Mouse (Mus musculus) frontal cortex, adult (tissue): ENCODE measurements at regions not wholly inside any gene's neighbourhood (a gene's known extent, or its start where the extent isn't known, plus 50 kb on each side); places are given as distances from the start of the nearest gene placed in this dataset.

ENCODE experiments used
- ATAC-seq: cut with Nextera tagmentation; 2 replicates; pipeline ENCODE4 v1.9.2; 2017; ENCODE audit warnings: mild to moderate bottlenecking, moderate library complexity, mixed read lengths; ENCODE audit not compliant: low TSS enrichment

DNA sequence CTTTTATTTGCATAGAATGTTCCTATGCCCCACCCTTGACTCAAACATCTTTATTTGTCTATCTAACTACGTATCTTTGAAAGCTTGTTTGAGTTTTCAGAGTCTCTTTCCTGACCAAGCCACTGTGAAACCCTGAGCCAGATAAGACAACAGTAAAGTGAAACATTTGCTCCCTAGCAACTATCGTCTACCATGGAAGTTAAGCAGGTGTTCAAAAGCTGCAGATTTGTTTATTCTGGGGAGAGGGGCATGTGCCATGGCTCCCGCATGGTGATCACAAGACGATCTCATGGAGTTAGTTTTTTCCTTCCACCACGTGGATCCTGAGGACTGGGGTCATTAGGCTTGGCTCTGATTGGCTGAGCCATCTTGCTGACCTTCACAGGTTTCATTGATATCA lies 55.5 kb downstream of the Gm9972 start:
- no peak for ATAC-seq

DNA sequence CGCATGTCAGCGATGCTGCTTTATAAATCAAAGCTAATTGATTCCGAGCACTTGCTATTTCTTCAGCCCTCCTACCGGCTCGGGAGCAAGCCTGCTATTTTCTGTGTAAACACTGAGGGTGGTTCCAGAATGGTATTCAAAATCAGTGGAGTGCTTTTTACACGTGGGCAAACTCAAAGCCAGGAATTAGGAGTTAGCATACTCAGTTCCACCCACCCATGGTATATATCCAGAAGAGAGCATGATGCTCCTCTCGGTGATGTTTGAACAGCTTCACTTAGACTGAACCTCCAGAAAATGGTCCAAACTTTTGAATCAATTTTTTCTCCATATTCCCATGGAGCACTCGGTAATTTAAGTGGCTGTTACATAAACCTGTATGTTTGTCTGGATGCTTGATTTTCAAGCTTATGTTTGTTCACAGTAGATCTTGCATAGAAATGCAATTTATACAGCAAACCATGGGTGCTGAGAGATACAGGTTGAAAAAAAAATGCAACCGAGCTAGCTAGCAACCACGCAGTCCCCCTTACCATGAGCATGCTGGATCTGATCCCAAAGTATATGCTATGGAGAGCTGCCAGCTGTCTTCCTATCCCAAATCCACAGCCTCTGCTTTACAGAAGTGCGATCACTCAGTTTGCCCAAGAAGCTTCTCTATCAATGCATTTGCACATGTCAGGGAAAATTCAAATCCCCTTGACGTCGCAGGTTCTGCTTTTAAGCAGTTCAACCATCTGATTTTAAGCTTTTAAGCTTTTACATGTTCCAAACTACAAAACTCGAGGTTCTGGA lies 56.8 kb downstream of the Gm9972 start:
- peak; percentile 78 for ATAC-seq

DNA sequence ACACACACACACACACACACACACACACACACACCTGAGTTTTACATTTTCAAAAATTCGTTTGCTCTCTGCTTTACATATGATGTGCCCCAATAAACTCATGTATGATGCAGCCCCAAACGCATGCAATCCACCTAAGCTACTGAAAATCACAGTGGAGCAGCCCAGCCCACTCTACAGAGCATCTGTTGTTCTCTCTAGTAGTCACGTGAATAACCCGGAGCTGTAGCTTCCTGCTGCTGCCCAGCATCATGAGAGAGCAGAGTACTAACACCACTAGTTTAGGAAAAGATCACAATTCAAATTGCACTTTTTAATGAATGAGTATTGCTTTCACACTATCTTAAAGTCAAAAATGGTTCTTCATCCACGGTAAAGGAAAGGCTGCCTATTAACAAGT lies 56.7 kb upstream of the Atp10b start:
- ATAC-seq = 0 out of 2 replicates have a peak, but pooled peaks have one; percentile 24

DNA sequence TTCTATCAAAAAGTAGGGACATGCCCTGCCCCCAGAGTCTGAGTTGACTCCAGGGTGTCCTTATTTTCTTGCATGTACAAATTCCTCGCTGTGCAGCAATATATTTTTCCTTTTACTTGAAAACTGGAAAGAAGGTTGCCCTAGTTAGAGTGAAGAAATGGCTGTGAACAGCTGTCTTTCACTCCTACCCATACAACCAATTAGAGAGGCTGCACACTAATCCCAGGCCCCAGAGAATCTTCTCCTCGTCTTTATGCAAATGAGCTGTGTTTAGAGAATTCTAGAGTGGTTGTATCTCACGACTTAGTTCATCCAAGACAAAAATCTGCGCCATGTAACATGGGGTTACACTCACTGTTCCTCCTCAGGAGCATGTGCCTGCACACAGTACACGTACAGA lies 53.7 kb upstream of the Atp10b start:
- ATAC-seq = peak; percentile 72

DNA sequence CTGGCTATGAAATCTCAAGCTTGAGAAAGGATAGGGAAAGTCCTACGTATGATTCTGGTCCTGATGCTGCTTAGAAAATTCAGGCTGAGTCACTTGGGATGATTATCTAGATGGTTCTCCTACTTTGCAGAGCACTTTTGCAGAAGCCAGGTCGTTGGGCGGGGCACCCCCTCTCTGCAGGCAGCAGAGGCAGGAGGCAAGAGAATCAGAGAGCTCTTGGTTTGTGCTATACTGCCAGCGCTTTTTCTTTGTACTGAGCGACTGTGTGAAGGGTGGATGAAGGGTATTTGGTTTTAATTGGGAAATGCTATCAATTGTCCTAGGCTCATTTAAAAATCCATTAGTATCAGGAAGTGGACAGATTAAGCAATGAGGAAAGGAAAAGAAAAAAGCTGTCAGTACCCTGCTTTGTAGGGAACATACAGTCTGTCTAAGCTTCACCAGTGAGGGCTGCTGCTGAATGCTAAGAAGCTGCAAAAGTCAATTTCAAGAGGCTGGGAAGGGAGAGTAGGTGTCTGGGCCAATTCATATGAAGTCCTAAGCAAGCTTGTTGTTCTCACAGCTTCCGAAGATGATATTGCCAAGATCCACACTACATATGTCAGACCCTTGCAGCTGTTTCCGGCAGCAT lies 50.8 kb upstream of the Atp10b start:
- peak; percentile 70 for ATAC-seq
